9 mouse cellular contexts compared by ENCODE assay signal in genomic region chr9:120575748-120576661, GRCm38 (mm10). TPM values are rescaled to one million over a fixed set of nuclear protein-coding genes. Genes with fewer than 3 reads are reported as not detected.
A peak's percentile ranks its signal among the peaks of the same experiment; 100 is the strongest.
DNase-seq lines count a peak whose midpoint lies in the region; ATAC-seq and TF ChIP-seq lines count a peak whose summit lies in the region.
"Had no signal": no experiment of that assay in that cellular context is flagged by ENCODE, and none has a peak within 500 bp of the region (broad histone marks: within the 10 kb centered on the region; RNA-seq: fewer than 3 reads in every experiment).

No protein-coding gene starts in this region.

- H3K4me2 ChIP-seq in forebrain, embryonic 14.5 days (ENCODE audit: low read length): peak overlapping the region; percentile 92; the same call in 1 of the 2 replicates
- peak overlapping the region; percentile 94 for H3K4me2 ChIP-seq in liver, embryonic 14.5 days (ENCODE audit: low read depth)

- ATAC-seq in forebrain, embryonic 14.5 days: no peak
- ATAC-seq in liver, embryonic 14.5 days (ENCODE audit: insufficient read depth): no peak

- DNase-seq in 416B (ENCODE audit: low read depth): peak; percentile 54
- no peak for DNase-seq in forebrain, embryonic 14.5 days (ENCODE audit: low spot score)
- DNase-seq in liver, embryonic 14.5 days (ENCODE audit: low read depth in 3 of 3, low spot score in 3 of 3): no peak
- no peak for DNase-seq in right cerebral cortex, postnatal 10 days (ENCODE audit: low spot score in 2 of 2)
- no peak for DNase-seq in right cerebral cortex, postnatal 25 days
- no peak for DNase-seq in left cerebral cortex, adult 9 months (ENCODE audit: low spot score in 2 of 2)
- no peak for DNase-seq in left cerebral cortex, adult 8-10 months (ENCODE audit: low spot score in 2 of 2)

- 0 out of 2 replicates have a peak overlapping the region, but pooled peaks have one; percentile 27 for H3K27ac ChIP-seq in forebrain, embryonic 14.5 days (ENCODE audit: low read depth, low read length)
- H3K27ac ChIP-seq in liver, embryonic 14.5 days: peak overlapping the region; percentile 47

- H3K27me3 ChIP-seq in E14TG2a.4 (ENCODE audit: insufficient read depth, low read length): no peaks in the 10 kb centered on the region
- no peaks in the 10 kb centered on the region for H3K27me3 ChIP-seq in forebrain, embryonic 14.5 days (replicated peaks; ENCODE audit: control insufficient read depth, insufficient read depth, low read length)
- H3K27me3 ChIP-seq in liver, embryonic 14.5 days (ENCODE audit: control insufficient read depth, insufficient read depth, low read length): no peaks in the 10 kb centered on the region

- 58% methylated on average over 6 of the region's 6 CpGs for WGBS in forebrain, embryonic 14.5 days
- WGBS in liver, embryonic 14.5 days (ENCODE audit: insufficient replicate concordance): 41% methylated on average over 6 of the region's 6 CpGs

- peak; percentile 51 for TF ChIP-seq CTCF in E14TG2a.4 (conservative IDR thresholded peaks at IDR 0.05; ENCODE audit: low read length)
- TF ChIP-seq CTCF in liver, embryonic 14.5 days (IDR thresholded peaks at IDR 0.05; ENCODE audit: low read depth): peak; percentile 71

- peak overlapping the region; percentile 93 for H3K4me3 ChIP-seq in E14TG2a.4 (replicated peaks; ENCODE audit: low read length)
- no peak overlapping the region for H3K4me3 ChIP-seq in forebrain, embryonic 14.5 days (ENCODE audit: low read depth, low read length)
- no peak overlapping the region for H3K4me3 ChIP-seq in liver, embryonic 14.5 days (ENCODE audit: insufficient read depth in 1 of 2, low read depth in 2 of 2, low read length in 2 of 2)

- H3K9ac ChIP-seq in forebrain, embryonic 14.5 days (ENCODE audit: low read length): no peak overlapping the region
- H3K9ac ChIP-seq in liver, embryonic 14.5 days (replicated peaks): no peak overlapping the region

- H3K36me3 ChIP-seq in E14TG2a.4 (ENCODE audit: insufficient read depth, low read length): peaks cover 49% of the 10 kb centered on the region
- H3K36me3 ChIP-seq in forebrain, embryonic 14.5 days (ENCODE audit: control insufficient read depth, insufficient read depth, low read length): peaks cover 42% of the 10 kb centered on the region
- peaks cover 36% of the 10 kb centered on the region for H3K36me3 ChIP-seq in liver, embryonic 14.5 days (replicated peaks; ENCODE audit: control insufficient read depth, insufficient read depth, low read depth)

- peaks cover 75% of the 10 kb centered on the region for H3K4me1 ChIP-seq in E14TG2a.4 (replicated peaks; ENCODE audit: low read depth, low read length)
- peaks cover 7% of the 10 kb centered on the region for H3K4me1 ChIP-seq in forebrain, embryonic 14.5 days (ENCODE audit: control insufficient read depth, insufficient read depth, low read length)
- H3K4me1 ChIP-seq in liver, embryonic 14.5 days (replicated peaks; ENCODE audit: control insufficient read depth in 2 of 2, insufficient read depth in 2 of 2, low read length in 1 of 2): peaks cover 14 to 28% of the 10 kb centered on the region in 2 experiments

- no peak for TF ChIP-seq EP300 in liver, embryonic 14.5 days (IDR thresholded peaks at IDR 0.05; ENCODE audit: low read depth)

- H3K9me3 ChIP-seq in E14TG2a.4 (ENCODE audit: low read length): no peaks in the 10 kb centered on the region
- H3K9me3 ChIP-seq in forebrain, embryonic 14.5 days (replicated peaks; ENCODE audit: control insufficient read depth, low read length): no peaks in the 10 kb centered on the region
- no peaks in the 10 kb centered on the region for H3K9me3 ChIP-seq in liver, embryonic 14.5 days (ENCODE audit: control insufficient read depth, low read length)

RNA-seq across cellular contexts. Expression of gene Rpl14, which starts 4.8 kb away (rescaled TPM):
- polyA plus RNA-seq in forebrain, embryonic 14.5 days (2014; fragmentation: Nextera tagmentation; extraction: Ambion mirVana): 510 and 595 TPM in 2 replicates
- polyA plus RNA-seq in liver, embryonic 14.5 days (2012; rRNA removed): 248 and 556 TPM in 2 replicates
- polyA plus RNA-seq in liver, embryonic 14.5 days (2014; fragmentation: Nextera tagmentation; extraction: Ambion mirVana): 571 and 586 TPM in 2 replicates
- 100 to 1,000 TPM; 290 to 355 (median 336) TPM for total RNA-seq in left cerebral cortex, adult 8-10 months (2022)

RNA-seq across cellular contexts. Expression of gene Entpd3, which starts 36.4 kb away (rescaled TPM):
- polyA plus RNA-seq in forebrain, embryonic 14.5 days (2014; fragmentation: Nextera tagmentation; extraction: Ambion mirVana): 1.1 and 1.5 TPM in 2 replicates
- polyA plus RNA-seq in liver, embryonic 14.5 days (2012; rRNA removed): 0.01 and 0.02 TPM in 2 replicates
- polyA plus RNA-seq in liver, embryonic 14.5 days (2014; fragmentation: Nextera tagmentation; extraction: Ambion mirVana): not detected in 2 replicates
- 10 to 100 TPM; 11.5 to 13.4 (median 12.0) TPM for total RNA-seq in left cerebral cortex, adult 8-10 months (2022)
- polyA plus RNA-seq: heart, postnatal 0 days had no signal
